Mouse (Mus musculus): ENCODE measurements at regions not wholly inside any gene's neighbourhood (a gene's known extent, or its start where the extent isn't known, plus 50 kb on each side); places are given as distances from the start of the nearest gene placed in this dataset.

DNA sequence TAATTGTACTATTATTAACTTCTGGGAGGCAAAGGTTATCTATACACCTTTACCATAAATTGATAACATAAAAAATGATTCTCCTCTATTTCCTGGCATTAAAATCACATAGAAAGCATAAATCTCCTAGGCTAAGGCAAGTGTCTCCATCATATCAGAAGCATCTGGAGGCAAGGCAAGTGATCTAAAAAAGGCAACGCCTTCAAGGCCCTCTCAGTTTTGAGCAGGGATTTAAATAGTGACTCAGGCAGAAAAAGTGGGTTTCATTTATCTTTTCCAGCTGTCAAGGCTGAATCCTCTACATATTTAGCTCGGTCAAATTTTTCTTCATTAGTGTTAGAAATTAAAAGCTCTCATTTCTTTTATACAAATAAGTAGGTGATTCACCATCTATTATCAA lies 430.0 kb upstream of the Gpc5 start:
- DNase-seq (ENCODE audit: low read depth), result no peak
- no peak for TF ChIP-seq CTCF (IDR thresholded peaks at IDR 0.05; ENCODE audit: borderline replicate concordance, extremely low read depth, insufficient read depth, insufficient read length)
- no peak for TF ChIP-seq POLR2A (IDR thresholded peaks at IDR 0.05; ENCODE audit: borderline replicate concordance, extremely low read depth, insufficient read depth, insufficient read length, poor library complexity, severe bottlenecking)

DNA sequence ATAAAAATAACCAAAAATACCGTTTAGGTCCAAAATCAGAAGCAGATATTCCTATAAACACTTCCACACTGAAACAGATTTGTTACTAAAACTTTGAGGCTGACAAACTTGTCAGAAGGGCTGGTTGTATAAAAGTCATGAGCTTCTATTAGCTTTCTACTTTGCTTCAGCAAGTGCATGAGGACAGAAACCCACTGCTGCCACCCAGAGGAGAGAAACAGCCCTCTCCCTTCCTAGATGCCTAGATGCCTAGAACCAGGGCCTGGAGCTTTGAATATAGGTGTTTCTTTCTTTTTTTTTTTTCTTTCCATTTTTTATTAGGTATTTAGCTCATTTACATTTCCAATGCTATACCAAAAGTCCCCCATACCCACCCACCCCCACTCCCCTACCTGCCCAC lies 406.9 kb upstream of the Gpc5 start:
- peak; percentile 39 for DNase-seq (ENCODE audit: low read depth)
- TF ChIP-seq CTCF (IDR thresholded peaks at IDR 0.05; ENCODE audit: borderline replicate concordance, extremely low read depth, insufficient read depth, insufficient read length), result peak; percentile 46; the same call in 1 of the 2 replicates
- TF ChIP-seq POLR2A (IDR thresholded peaks at IDR 0.05; ENCODE audit: borderline replicate concordance, extremely low read depth, insufficient read depth, insufficient read length, poor library complexity, severe bottlenecking), result no peak

DNA sequence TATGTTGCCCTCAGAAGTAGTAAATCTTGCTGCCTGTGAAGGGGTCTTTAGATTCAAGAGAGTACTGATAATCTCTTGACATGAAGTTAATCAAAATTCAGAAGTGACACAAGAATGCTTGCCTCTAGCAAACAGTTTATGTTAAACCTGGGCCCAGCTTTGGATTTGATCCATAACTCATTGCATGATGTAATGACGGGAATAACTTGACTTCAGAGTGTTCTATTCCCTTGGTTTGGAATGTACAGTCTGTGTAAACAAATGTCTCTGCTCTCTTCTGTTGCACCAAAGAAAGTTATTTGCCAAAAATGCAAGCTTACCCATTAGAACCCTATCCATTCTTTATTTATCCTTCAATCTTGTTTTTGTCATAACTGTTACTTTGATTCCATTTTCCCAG lies 397.1 kb upstream of the Gpc5 start:
- no peak for DNase-seq (ENCODE audit: low read depth)
- no peak for TF ChIP-seq POLR2A (IDR thresholded peaks at IDR 0.05; ENCODE audit: borderline replicate concordance, extremely low read depth, insufficient read depth, insufficient read length, poor library complexity, severe bottlenecking)
- no peak for TF ChIP-seq CTCF (IDR thresholded peaks at IDR 0.05; ENCODE audit: borderline replicate concordance, extremely low read depth, insufficient read depth, insufficient read length)

DNA sequence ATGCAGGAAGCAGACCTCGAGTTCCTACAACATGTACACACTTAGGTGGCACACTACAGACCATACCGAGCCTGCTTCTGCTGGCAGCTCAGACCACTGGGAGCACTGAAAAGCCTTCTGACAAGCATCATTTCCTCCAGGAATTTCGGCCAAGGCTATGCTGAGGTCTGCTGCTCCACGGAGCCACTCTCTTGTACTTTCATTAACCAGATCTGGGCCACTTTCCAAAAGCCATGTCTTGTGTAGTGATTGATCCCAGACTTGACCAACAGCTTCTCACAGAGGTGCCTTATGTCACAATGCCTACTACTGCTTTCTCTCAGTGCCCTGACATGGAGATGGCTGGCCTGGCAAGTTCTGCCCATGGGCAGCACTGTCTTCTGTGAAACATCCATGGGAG lies 394.5 kb upstream of the Gpc5 start:
- TF ChIP-seq CTCF (IDR thresholded peaks at IDR 0.05; ENCODE audit: borderline replicate concordance, extremely low read depth, insufficient read depth, insufficient read length), result no peak
- no peak for TF ChIP-seq POLR2A (IDR thresholded peaks at IDR 0.05; ENCODE audit: borderline replicate concordance, extremely low read depth, insufficient read depth, insufficient read length, poor library complexity, severe bottlenecking)

DNA sequence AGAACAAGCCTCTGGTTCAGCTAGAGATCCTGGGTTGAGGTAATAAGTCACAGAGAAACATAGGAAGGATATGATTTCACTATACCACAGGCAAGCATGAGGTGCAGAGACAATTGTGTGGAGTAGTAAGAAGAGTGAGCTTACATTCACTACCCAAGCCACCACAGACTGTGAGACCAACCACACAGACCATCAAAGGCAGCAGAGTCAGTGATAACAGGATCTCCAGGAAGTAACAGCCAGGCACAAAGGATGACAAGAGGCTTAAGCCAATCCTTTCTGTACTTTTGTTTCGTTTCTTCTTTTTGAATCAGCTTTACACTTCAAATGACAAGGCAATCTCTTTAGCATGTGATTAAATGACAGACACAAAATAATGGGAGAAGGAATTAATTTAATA lies 368.9 kb upstream of the Gpc5 start:
- TF ChIP-seq CTCF (IDR thresholded peaks at IDR 0.05; ENCODE audit: borderline replicate concordance, extremely low read depth, insufficient read depth, insufficient read length) (no peak), POLR2A (IDR thresholded peaks at IDR 0.05; ENCODE audit: borderline replicate concordance, extremely low read depth, insufficient read depth, insufficient read length, poor library complexity, severe bottlenecking) (no peak)
- no peak for DNase-seq (ENCODE audit: low read depth)

More for the DNA sequence above, 394.5 kb upstream of the Gpc5 start:
- no peak for DNase-seq (ENCODE audit: low read depth)

DNA sequence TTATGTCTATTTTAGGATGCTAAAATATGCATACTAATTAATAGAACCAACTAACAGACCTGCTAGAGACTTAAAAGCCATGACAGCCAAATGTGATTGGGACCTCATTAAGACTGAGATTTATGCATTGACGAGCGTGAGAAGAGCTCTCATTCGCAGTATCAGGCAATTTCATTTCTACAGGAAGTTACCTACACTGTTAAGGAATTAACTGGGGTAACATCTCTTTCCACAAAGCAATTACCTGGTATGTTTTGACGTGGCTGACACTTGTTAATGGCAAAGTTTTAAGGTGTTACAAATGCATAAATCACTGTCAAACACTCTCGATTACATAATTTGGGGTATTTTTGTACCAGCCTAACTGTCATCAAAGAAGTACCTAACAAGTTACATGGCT lies 324.7 kb upstream of the Gpc5 start:
- no peak for TF ChIP-seq POLR2A (IDR thresholded peaks at IDR 0.05; ENCODE audit: borderline replicate concordance, extremely low read depth, insufficient read depth, insufficient read length, poor library complexity, severe bottlenecking)
- DNase-seq (ENCODE audit: low read depth), result peak; percentile 51

DNA sequence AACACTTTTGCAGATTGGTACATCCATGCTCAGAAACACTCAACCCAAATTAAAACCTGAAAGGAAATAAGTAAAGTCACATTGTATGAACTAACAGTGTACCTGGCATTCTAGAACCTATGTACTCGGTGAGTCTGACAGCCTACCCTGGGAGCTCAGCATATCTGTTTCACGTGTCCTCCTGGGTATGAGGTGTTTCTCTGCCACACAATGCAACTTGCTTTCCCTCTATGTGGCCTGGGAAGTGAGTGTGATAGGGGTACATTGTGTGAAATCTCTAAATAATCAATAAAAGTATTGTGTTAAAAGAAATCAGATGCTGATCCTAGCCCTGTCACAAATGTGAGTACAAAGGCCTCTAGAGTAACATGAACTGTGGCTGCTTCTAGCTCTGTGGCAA lies 315.3 kb upstream of the Gpc5 start:
- no peak for DNase-seq (ENCODE audit: low read depth)
- TF ChIP-seq POLR2A (IDR thresholded peaks at IDR 0.05; ENCODE audit: borderline replicate concordance, extremely low read depth, insufficient read depth, insufficient read length, poor library complexity, severe bottlenecking) (no peak), CTCF (IDR thresholded peaks at IDR 0.05; ENCODE audit: borderline replicate concordance, extremely low read depth, insufficient read depth, insufficient read length) (no peak)

DNA sequence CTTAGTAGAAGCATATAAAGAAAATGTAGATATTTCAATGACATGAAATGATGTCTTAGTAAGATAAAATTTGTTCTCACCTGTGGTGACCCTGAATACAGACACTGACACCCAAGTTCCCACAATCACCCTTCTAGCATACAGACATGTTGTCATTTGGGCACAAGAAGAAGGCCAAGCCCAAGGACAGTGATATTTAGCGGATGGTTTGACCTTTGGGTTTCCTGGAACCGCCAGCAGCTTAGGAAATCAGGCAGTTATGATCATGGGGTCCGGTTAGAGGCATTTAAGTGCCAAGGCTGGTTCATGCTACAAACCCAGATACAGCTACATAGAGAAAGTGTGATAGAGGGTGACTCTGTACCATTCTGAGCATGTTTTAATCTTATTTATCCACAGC lies 310.2 kb upstream of the Gpc5 start:
- TF ChIP-seq CTCF (IDR thresholded peaks at IDR 0.05; ENCODE audit: borderline replicate concordance, extremely low read depth, insufficient read depth, insufficient read length), result no peak
- no peak for TF ChIP-seq POLR2A (IDR thresholded peaks at IDR 0.05; ENCODE audit: borderline replicate concordance, extremely low read depth, insufficient read depth, insufficient read length, poor library complexity, severe bottlenecking)
- no peak for DNase-seq (ENCODE audit: low read depth)

DNA sequence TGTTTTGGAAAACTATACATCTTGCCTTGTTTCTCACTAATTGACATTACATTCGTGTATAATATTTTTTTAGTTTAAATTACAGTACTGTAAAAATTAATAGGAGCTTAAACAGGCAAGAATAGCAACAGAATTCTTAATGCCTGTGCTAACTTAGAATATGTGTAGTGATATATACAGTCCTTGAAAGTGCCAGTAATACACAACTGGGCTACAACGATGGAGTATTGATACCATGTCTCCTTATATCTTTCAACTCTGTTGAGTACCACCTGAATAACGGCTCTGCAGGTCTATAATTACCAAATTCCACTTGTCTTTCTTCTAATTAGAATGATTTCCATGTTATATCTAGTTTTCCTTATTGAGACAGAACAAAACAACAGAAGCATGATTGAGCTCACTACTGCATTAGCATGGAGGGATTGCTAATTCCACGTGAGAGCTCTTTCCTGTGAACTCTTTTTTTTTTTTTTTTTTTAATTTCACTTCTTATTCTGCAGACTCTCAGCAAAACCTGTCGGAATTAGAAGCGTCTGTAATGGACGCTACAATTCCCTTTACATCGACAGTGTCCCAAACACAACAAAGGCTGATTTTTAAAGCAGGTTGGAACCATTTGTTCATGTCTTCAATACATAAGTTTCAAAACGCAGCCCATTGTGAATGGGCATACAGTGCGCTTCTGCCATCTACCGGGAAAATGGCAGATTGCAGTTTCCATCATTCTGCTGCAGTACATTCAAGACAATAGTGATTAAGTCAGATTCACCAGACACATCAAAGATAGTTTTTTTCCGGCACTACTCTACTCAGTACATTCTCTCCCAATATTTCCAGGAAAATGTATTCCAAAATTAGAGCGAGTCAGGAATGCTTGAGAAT lies 300.8 kb upstream of the Gpc5 start:
- TF ChIP-seq POLR2A (IDR thresholded peaks at IDR 0.05; ENCODE audit: borderline replicate concordance, extremely low read depth, insufficient read depth, insufficient read length, poor library complexity, severe bottlenecking), result no peak
- TF ChIP-seq CTCF (IDR thresholded peaks at IDR 0.05; ENCODE audit: borderline replicate concordance, extremely low read depth, insufficient read depth, insufficient read length), result peak; percentile 83; the same call in 1 of the 2 replicates
- DNase-seq (ENCODE audit: low read depth), result peak; percentile 94

DNA sequence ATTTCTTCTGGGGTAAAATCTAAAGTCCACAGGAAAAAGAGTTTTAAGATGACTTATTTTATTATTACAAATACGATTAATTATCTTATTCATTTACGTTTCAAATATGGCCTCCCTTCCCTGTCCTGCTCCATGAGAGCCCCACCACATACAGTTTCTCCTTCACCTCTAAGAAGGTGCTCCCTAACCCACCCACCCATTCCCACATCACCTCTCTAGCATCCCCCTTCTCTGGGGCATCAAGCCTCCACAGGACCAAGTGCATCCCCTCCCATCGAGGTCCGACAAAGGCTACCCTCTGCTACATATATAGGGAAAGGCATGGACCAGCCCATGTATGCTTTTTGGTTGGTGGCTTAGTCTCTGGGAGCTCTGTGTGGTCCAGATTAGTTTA lies 300.2 kb upstream of the Gpc5 start:
- TF ChIP-seq POLR2A (IDR thresholded peaks at IDR 0.05; ENCODE audit: borderline replicate concordance, extremely low read depth, insufficient read depth, insufficient read length, poor library complexity, severe bottlenecking) (no peak), CTCF (IDR thresholded peaks at IDR 0.05; ENCODE audit: borderline replicate concordance, extremely low read depth, insufficient read depth, insufficient read length) (no peak)
- no peak for DNase-seq (ENCODE audit: low read depth)

DNA sequence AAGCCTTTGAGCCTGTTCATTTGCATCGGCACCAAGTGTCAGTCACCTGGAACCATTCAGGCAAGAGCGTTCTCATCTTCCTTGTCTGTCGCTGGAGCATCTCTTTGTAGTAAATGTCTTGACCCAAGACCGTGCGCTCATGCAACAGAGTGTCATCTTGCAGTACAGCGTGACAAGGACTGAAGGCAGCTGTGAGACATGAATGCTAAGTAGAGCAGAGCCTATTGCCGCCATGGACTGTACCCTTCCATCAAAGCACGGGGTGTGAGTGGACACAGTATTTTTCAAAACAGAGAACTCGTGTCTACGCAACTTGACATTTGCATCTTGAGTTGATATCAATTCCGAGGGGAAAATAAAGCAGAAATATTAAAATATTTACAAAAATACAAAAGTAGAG lies 287.4 kb upstream of the Gpc5 start:
- TF ChIP-seq POLR2A (IDR thresholded peaks at IDR 0.05; ENCODE audit: borderline replicate concordance, extremely low read depth, insufficient read depth, insufficient read length, poor library complexity, severe bottlenecking) (no peak), CTCF (IDR thresholded peaks at IDR 0.05; ENCODE audit: borderline replicate concordance, extremely low read depth, insufficient read depth, insufficient read length) (no peak)
- no peak for DNase-seq (ENCODE audit: low read depth)

DNA sequence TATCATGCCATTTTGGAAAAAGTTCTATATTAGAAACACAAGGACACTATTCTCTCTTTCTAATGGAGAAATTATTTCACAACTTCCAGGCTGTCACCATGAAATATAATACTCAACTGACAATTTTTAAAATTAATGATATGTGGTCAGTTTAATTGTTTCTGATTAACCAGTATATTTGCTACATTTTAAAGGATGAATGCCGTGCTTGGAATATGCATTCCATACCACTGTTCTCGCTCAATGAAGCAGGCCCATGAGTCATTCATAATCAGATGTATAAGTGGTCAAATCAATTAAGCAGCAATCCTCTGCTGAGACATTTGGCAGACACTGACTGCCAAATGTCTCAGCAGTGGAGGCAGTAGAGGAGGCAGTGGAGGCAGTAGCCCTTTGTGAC lies 283.4 kb upstream of the Gpc5 start:
- no peak for DNase-seq (ENCODE audit: low read depth)
- TF ChIP-seq POLR2A (IDR thresholded peaks at IDR 0.05; ENCODE audit: borderline replicate concordance, extremely low read depth, insufficient read depth, insufficient read length, poor library complexity, severe bottlenecking) (no peak), CTCF (IDR thresholded peaks at IDR 0.05; ENCODE audit: borderline replicate concordance, extremely low read depth, insufficient read depth, insufficient read length) (no peak)

All from brain, embryonic 14.5 days (tissue).